29 mouse cellular contexts compared by ENCODE assay signal in genomic region chr6:23923806-23924205, GRCm38 (mm10). TPM values are rescaled to one million over a fixed set of nuclear protein-coding genes. Genes with fewer than 3 reads are reported as not detected.
DNase-seq lines count a peak whose midpoint lies in the region; ATAC-seq and TF ChIP-seq lines count a peak whose summit lies in the region.
"Had no signal": no experiment of that assay in that cellular context is flagged by ENCODE, and none has a peak within 500 bp of the region (broad histone marks: within the 10 kb centered on the region; RNA-seq: fewer than 3 reads in every experiment).

No protein-coding gene starts in this region.

- no peak overlapping the region for H3K4me3 ChIP-seq in embryonic facial prominence, embryonic 14.5 days (ENCODE audit: low read depth, low read length)
- no peak overlapping the region for H3K4me3 ChIP-seq in embryonic facial prominence, embryonic 10.5 days
- no peak overlapping the region for H3K4me3 ChIP-seq in kidney, embryonic 16.5 days (ENCODE audit: low read length)
- H3K4me3 ChIP-seq in forebrain, embryonic 13.5 days, result no peak overlapping the region
- no peak overlapping the region for H3K4me3 ChIP-seq in stomach, postnatal 0 days (ENCODE audit: low read depth, low read length)
- H3K4me3 ChIP-seq: intestine, embryonic 15.5 days; limb, embryonic 15.5 days; midbrain, embryonic 15.5 days; neural tube, embryonic 12.5 days had no signal

- TF ChIP-seq EP300 in stomach, postnatal 0 days (optimal IDR thresholded peaks at IDR 0.05), result no peak

- H3K27me3 ChIP-seq in embryonic facial prominence, embryonic 14.5 days (replicated peaks; ENCODE audit: control insufficient read depth, insufficient read depth, low read length), result no peaks in the 10 kb centered on the region
- no peaks in the 10 kb centered on the region for H3K27me3 ChIP-seq in embryonic facial prominence, embryonic 10.5 days (replicated peaks; ENCODE audit: low read depth, poor library complexity, severe bottlenecking)
- no peaks in the 10 kb centered on the region for H3K27me3 ChIP-seq in kidney, embryonic 16.5 days (ENCODE audit: insufficient read depth, low read length)
- no peaks in the 10 kb centered on the region for H3K27me3 ChIP-seq in forebrain, embryonic 13.5 days
- H3K27me3 ChIP-seq in stomach, postnatal 0 days (ENCODE audit: control insufficient read depth, insufficient read depth, low read length), result no peaks in the 10 kb centered on the region
- H3K27me3 ChIP-seq: intestine, embryonic 15.5 days; limb, embryonic 15.5 days; midbrain, embryonic 15.5 days; neural tube, embryonic 12.5 days had no signal

- no peak for TF ChIP-seq CTCF in stomach, postnatal 0 days (IDR thresholded peaks at IDR 0.05; ENCODE audit: low read depth)

- H3K9me3 ChIP-seq in embryonic facial prominence, embryonic 14.5 days (ENCODE audit: control insufficient read depth, low read length), result no peaks in the 10 kb centered on the region
- H3K9me3 ChIP-seq in embryonic facial prominence, embryonic 10.5 days, result no peaks in the 10 kb centered on the region
- H3K9me3 ChIP-seq in kidney, embryonic 16.5 days (ENCODE audit: low read length), result no peaks in the 10 kb centered on the region
- H3K9me3 ChIP-seq in forebrain, embryonic 13.5 days (replicated peaks), result no peaks in the 10 kb centered on the region
- no peaks in the 10 kb centered on the region for H3K9me3 ChIP-seq in stomach, postnatal 0 days (ENCODE audit: control insufficient read depth, low read length)
- H3K9me3 ChIP-seq: intestine, embryonic 15.5 days; limb, embryonic 15.5 days; midbrain, embryonic 15.5 days; neural tube, embryonic 12.5 days had no signal

- DNase-seq in embryonic facial prominence, embryonic 14.5 days (ENCODE audit: low spot score), result peak; percentile 30
- DNase-seq in embryonic facial prominence, embryonic 10.5 days (ENCODE audit: low spot score), result no peak
- no peak for DNase-seq in kidney, adult 11 months
- no peak for DNase-seq in stomach, postnatal 0 days (ENCODE audit: low spot score)
- DNase-seq in yolk sac, embryonic 10.5 days (ENCODE audit: low spot score), result no peak
- no peak for DNase-seq in embryo, embryonic 9.5 days (ENCODE audit: extremely low spot score)
- DNase-seq: adrenal gland, adult 8-10 months; cerebellum, adult 2 months; cerebellum, postnatal 25 days; embryo, embryonic 11 days; gastrocnemius, postnatal 14 days; heart, postnatal 4 days; kidney, adult 9 months; left cerebral cortex, postnatal 4 days; lung, embryonic 14.5 days; lung, postnatal 4 days; thymus, adult 2 months; thymus, postnatal 4 days had no signal

- 59% methylated on average over 2 of the region's 2 CpGs for WGBS in embryonic facial prominence, embryonic 14.5 days
- 46% methylated on average over 2 of the region's 2 CpGs for WGBS in embryonic facial prominence, embryonic 10.5 days
- WGBS in kidney, embryonic 16.5 days, result 40% methylated on average over 2 of the region's 2 CpGs
- 16% methylated on average over 2 of the region's 2 CpGs for WGBS in forebrain, embryonic 13.5 days
- WGBS in stomach, postnatal 0 days, result 38% methylated on average over 2 of the region's 2 CpGs

- no peaks in the 10 kb centered on the region for H3K36me3 ChIP-seq in embryonic facial prominence, embryonic 14.5 days (ENCODE audit: control insufficient read depth, insufficient read depth, low read length)
- no peaks in the 10 kb centered on the region for H3K36me3 ChIP-seq in embryonic facial prominence, embryonic 10.5 days (replicated peaks)
- no peaks in the 10 kb centered on the region for H3K36me3 ChIP-seq in kidney, embryonic 16.5 days (ENCODE audit: insufficient read depth, low read length)
- no peaks in the 10 kb centered on the region for H3K36me3 ChIP-seq in forebrain, embryonic 13.5 days (ENCODE audit: poor library complexity, severe bottlenecking)
- no peaks in the 10 kb centered on the region for H3K36me3 ChIP-seq in stomach, postnatal 0 days (ENCODE audit: control insufficient read depth, insufficient read depth, low read length)
- H3K36me3 ChIP-seq: intestine, embryonic 15.5 days; limb, embryonic 15.5 days; midbrain, embryonic 15.5 days; neural tube, embryonic 12.5 days had no signal

- ATAC-seq in embryonic facial prominence, embryonic 14.5 days (ENCODE audit: low read depth), result peak; percentile 72; the same call in 1 of the 2 replicates
- peak; percentile 42; the same call in 1 of the 2 replicates for ATAC-seq in kidney, embryonic 16.5 days (ENCODE audit: low FRiP score, low TSS enrichment)
- peak; percentile 70 for ATAC-seq in forebrain, embryonic 13.5 days
- 0 out of 2 replicates have a peak, but pooled peaks have one; percentile 35 for ATAC-seq in stomach, postnatal 0 days (ENCODE audit: low FRiP score, low TSS enrichment)
- ATAC-seq: hindbrain, embryonic 16.5 days; intestine, embryonic 15.5 days; midbrain, embryonic 15.5 days had no signal

- H3K27ac ChIP-seq in embryonic facial prominence, embryonic 14.5 days (replicated peaks; ENCODE audit: low read depth, low read length), result no peak overlapping the region
- no peak overlapping the region for H3K27ac ChIP-seq in embryonic facial prominence, embryonic 10.5 days (replicated peaks)
- no peak overlapping the region for H3K27ac ChIP-seq in kidney, embryonic 16.5 days (ENCODE audit: low read length)
- H3K27ac ChIP-seq in forebrain, embryonic 13.5 days, result no peak overlapping the region
- no peak overlapping the region for H3K27ac ChIP-seq in stomach, postnatal 0 days (replicated peaks)
- H3K27ac ChIP-seq: intestine, embryonic 15.5 days; limb, embryonic 15.5 days; liver, embryonic 14.5 days; midbrain, embryonic 15.5 days; neural tube, embryonic 12.5 days had no signal

- H3K4me2 ChIP-seq in embryonic facial prominence, embryonic 14.5 days (ENCODE audit: low read depth, low read length), result no peak overlapping the region
- no peak overlapping the region for H3K4me2 ChIP-seq in kidney, embryonic 16.5 days (replicated peaks; ENCODE audit: low read depth, low read length)
- H3K4me2 ChIP-seq in forebrain, embryonic 13.5 days, result no peak overlapping the region
- H3K4me2 ChIP-seq in stomach, postnatal 0 days (replicated peaks; ENCODE audit: low read depth), result no peak overlapping the region
- H3K4me2 ChIP-seq: intestine, embryonic 15.5 days; limb, embryonic 15.5 days; lung, embryonic 14.5 days; midbrain, embryonic 15.5 days; neural tube, embryonic 12.5 days had no signal

- no peak overlapping the region for H3K9ac ChIP-seq in embryonic facial prominence, embryonic 14.5 days (ENCODE audit: low read depth, low read length)
- H3K9ac ChIP-seq in kidney, embryonic 16.5 days (replicated peaks; ENCODE audit: low read length), result no peak overlapping the region
- no peak overlapping the region for H3K9ac ChIP-seq in forebrain, embryonic 13.5 days
- no peak overlapping the region for H3K9ac ChIP-seq in stomach, postnatal 0 days (ENCODE audit: low read length)
- H3K9ac ChIP-seq: intestine, embryonic 15.5 days; limb, embryonic 15.5 days; liver, embryonic 14.5 days; lung, embryonic 14.5 days; midbrain, embryonic 15.5 days; neural tube, embryonic 12.5 days had no signal

- no peaks in the 10 kb centered on the region for H3K4me1 ChIP-seq in embryonic facial prominence, embryonic 14.5 days (ENCODE audit: control insufficient read depth, insufficient read depth, low read length)
- no peaks in the 10 kb centered on the region for H3K4me1 ChIP-seq in embryonic facial prominence, embryonic 10.5 days
- H3K4me1 ChIP-seq in kidney, embryonic 16.5 days (ENCODE audit: insufficient read depth, low read length), result no peaks in the 10 kb centered on the region
- peaks cover 4% of the 10 kb centered on the region; the same call in 1 of the 2 replicates for H3K4me1 ChIP-seq in forebrain, embryonic 13.5 days
- no peaks in the 10 kb centered on the region for H3K4me1 ChIP-seq in stomach, postnatal 0 days (replicated peaks; ENCODE audit: control insufficient read depth, insufficient read depth)
- H3K4me1 ChIP-seq: intestine, embryonic 15.5 days; limb, embryonic 15.5 days; midbrain, embryonic 15.5 days; neural tube, embryonic 12.5 days had no signal

RNA-seq across cellular contexts. Expression of gene Tas2r118, which starts 46.1 kb away (rescaled TPM):
- not detected in 2 replicates for polyA plus RNA-seq in embryonic facial prominence, embryonic 14.5 days (2014; fragmentation: Nextera tagmentation; extraction: Ambion mirVana)
- not detected in 2 replicates for polyA plus RNA-seq in embryonic facial prominence, embryonic 10.5 days (2016; fragmentation: Nextera tagmentation; extraction: Ambion mirVana)
- not detected in 2 replicates for polyA plus RNA-seq in kidney, embryonic 16.5 days (2015; fragmentation: Nextera tagmentation; extraction: Ambion mirVana)
- not detected in 2 replicates for polyA plus RNA-seq in forebrain, embryonic 13.5 days (2015; fragmentation: Nextera tagmentation; extraction: Ambion mirVana)
- polyA plus RNA-seq in stomach, postnatal 0 days (2015; fragmentation: Nextera tagmentation; extraction: Ambion mirVana), result not detected in 2 replicates
- polyA plus RNA-seq: cerebellum, adult 2 months; heart, embryonic 16.5 days; hindbrain, embryonic 16.5 days; intestine, embryonic 15.5 days; limb, embryonic 15.5 days; liver, embryonic 14.5 days; lung, embryonic 14.5 days; midbrain, embryonic 15.5 days; neural tube, embryonic 12.5 days; spleen, adult 2 months; stomach, embryonic 14.5 days; thymus, adult 2 months had no signal
